Mouse (Mus musculus) layer of hippocampus, adult 2 months (tissue): ENCODE measurements at regions not wholly inside any gene's neighbourhood (a gene's known extent, or its start where the extent isn't known, plus 50 kb on each side); places are given as distances from the start of the nearest gene placed in this dataset.

Experiments used
- DNase-seq, 2 experiments: peaks; one replicate each; pipeline ENCODE4 v3.0.0; 2022; ENCODE audit warnings: low spot score in 2 of 2
- H3K27ac ChIP-seq: fragments of 200-600 bp; 2 replicates; pipeline ENCODE4 v1.8.1; 2022
- H3K4me3 ChIP-seq: fragments of 200-600 bp; 2 replicates; pipeline ENCODE4 v1.8.1; 2022; ENCODE audit warnings: mild to moderate bottlenecking
- CTCF ChIP-seq: fragments of 200-600 bp; conservative IDR thresholded peaks from 2 replicates; pipeline ENCODE4 v1.8.1; 2022; ENCODE audit warnings: antibody characterized with exemption, mild to moderate bottlenecking, moderate library complexity

DNA sequence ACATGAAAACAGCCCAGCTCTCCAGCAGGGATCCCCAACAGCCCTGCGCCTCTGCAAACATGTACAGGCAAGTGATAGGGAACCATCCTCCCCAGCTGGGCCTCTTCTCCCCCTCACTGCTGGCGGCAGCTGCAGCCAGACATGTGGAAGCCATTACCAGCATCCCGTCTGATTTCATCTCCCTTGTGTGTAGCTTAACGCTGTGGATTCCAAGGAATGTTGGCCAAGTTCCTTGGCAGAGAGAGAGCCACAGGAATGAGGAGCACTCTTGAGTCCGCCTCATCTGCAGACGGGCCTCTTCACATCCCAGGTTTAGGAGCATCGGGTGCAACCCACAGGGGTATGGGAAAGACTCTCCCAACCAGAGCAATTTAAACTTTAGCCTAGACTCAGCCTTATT is 157.1 kb downstream of the Gm26897 start:
- Histone ChIP-seq H3K4me3 (no peak overlapping the region), H3K27ac (no peak overlapping the region)
- TF ChIP-seq CTCF: no peak
- peak in 1 of 2 experiments; percentile 26 for DNase-seq

DNA sequence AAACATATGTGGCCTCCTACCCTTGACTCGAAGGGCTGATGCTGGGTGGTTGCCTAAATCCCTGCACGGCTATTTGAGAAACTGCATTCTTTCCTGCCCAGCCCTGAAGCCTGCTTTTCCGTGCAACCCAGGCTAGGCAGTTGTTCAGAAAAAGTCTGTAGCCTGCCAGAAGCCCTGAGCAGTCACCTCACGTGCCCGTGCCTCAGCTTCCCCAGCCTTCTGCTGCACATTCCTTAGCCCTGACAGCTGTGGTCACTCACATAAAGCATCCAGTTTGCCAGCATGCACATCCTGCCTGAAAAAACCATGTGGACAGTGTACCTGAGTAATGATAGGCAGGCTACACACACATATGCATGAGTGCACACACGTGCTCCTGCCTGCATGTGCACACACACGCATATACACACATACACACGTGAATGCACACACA is 157.6 kb downstream of the Gm26897 start:
- TF ChIP-seq CTCF: no peak
- no peak for DNase-seq
- Histone ChIP-seq H3K4me3 (no peak overlapping the region), H3K27ac (no peak overlapping the region)

DNA sequence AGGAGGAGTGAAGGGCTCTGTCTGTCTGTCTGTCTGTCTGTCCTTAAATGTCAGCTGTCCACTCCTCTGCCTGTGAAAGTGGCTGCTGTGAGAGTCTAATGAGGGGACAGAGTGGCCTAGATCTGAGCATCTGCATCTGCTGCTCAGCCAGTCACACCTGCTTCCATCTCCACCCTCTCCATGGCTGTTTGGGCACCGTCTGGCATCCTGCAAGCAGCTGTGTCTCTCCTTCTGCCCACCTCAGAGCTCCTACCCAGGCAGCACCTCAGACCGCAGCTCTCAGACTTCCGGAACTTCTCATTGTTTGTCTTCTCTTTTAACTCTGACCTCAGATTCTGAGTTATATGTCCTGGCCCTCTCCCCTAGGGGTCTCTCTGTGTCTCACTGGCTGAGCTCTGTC is 159.2 kb downstream of the Gm26897 start:
- no peak for TF ChIP-seq CTCF
- Histone ChIP-seq H3K4me3 (no peak overlapping the region), H3K27ac (no peak overlapping the region)
- no peak for DNase-seq

DNA sequence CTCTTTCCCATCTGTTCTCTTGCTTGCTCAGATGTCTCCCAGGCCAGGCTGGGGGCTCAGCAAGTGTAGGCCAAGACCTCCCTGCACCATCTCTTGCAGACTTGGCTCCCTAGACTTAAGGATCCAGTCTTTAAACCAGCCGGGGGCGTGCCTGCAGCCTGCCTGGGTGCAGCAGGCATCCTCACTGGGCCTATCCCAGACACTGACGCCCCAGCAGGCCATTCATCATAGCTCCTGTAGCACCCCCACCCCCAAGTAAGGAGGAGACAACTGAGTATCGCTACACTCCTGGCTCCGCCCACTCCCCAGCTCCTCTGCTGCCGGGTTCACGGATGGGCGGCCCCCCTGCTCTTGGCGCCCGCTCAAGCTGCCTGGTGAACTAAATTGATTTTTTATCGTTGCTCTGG is 160.2 kb downstream of the Gm26897 start:
- Histone ChIP-seq H3K27ac (peak overlapping the region; percentile 23; the same call in 1 of the 2 replicates), H3K4me3 (peak overlapping the region; percentile 1; the same call in 1 of the 2 replicates)
- no peak for TF ChIP-seq CTCF
- peak; percentile 50 to 63 for DNase-seq

DNA sequence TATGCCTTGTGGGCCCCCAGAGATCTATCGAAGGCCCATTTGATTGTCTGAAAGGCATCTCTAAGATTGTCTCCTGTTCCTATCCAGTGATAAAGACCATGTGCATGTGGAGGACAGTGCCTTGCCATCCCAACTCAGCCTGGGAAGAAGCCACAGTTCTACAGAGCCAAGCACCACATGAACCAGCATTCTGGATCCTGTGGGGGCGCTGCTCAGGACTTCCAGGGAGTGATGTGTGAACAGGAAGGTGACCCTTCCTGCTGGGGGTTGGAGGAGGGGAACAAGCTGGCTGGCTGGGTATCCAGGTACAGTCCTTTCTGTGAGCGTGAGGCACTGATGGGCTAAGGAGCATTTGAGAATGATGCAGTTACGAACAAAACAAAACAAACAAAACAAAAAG is 163.8 kb downstream of the Gm26897 start:
- H3K27ac ChIP-seq: no peak overlapping the region
- peak; percentile 46 for TF ChIP-seq CTCF
- DNase-seq: no peak
- H3K4me3 ChIP-seq: no peak overlapping the region

DNA sequence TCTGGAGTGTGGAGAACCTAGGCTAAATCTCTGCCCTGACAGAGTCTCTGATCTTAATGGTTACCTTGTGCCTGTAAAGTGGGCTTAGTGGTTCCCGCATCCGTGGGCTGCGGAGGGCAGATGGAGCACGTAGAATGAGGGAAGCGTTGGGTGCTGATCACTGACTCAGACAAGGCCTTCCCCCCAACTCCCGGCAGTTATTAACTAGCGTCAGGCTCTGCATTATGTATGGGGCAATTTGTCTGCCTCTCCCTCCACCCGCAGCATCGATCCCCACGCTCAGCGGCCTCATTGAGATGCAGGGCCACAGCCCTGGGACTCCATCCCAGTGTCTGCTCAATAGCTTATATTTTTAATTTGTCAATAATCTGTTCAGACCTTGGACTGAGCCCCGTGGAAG is 164.8 kb downstream of the Gm26897 start:
- TF ChIP-seq CTCF: no peak
- H3K4me3 ChIP-seq: no peak overlapping the region
- H3K27ac ChIP-seq: no peak overlapping the region
- no peak for DNase-seq

DNA sequence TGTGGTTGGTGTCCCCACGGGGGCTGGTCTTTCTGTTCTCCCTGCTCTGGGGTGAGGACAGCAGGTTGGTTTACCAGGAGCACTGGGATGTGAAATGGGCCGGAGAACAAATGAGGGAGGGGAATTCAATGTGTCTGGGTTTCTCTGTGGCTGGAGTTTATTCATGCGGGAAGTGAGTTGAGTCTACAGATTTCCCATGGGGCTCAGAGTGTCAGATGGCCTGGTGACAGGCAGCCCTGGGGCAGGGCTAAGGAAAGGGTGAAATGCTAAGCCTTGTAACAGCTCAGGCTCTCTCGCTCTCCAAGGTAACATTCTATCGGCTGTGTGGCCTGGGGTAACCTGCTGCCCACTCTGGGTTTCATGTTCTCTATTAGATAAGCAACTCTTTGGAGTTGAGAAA is 167.5 kb downstream of the Gm26897 start:
- Histone ChIP-seq H3K4me3 (no peak overlapping the region), H3K27ac (no peak overlapping the region)
- TF ChIP-seq CTCF: no peak
- DNase-seq: no peak

DNA sequence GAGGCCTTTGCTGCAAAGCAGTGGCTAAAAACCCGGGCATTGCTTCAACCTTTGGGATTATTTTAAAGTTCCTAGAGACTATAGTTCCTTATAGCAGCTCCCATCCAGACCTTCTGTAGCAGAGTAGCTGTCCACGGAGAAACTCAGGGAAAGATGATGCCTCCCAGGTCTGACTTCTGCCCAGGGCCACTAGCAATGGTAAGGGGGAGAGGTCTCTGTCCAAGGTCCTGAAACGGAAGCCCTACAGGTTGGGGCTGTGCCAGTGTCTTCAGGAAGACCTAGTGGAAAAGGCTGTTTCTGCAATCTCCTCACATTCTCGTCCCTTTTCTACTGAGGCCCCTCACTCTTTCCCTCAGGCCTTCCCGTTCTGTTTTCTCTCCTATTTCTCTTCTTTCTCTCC is 168.0 kb downstream of the Gm26897 start:
- Histone ChIP-seq H3K27ac (no peak overlapping the region), H3K4me3 (no peak overlapping the region)
- no peak for TF ChIP-seq CTCF
- no peak for DNase-seq

DNA sequence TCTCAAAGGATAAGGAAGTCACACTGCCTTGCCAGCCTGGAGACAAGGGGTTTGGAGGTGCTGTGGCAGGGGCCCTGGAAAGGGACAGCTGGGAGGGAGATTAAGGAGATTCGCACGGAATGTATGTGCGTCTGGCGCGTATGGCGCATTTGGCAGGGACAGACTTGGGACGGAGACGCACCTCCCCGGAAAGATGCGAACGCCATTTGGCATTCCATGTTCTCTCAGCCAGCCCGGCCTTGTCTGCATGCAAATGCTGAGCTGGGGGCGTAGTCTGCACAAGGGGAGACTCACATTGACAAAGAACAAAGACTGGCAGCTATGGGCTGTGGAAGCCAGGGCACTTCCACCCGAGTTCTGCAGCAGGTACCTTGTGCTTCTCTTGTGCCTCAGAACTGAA is 174.4 kb downstream of the Gm26897 start:
- no peak for TF ChIP-seq CTCF
- Histone ChIP-seq H3K27ac (no peak overlapping the region), H3K4me3 (no peak overlapping the region)
- peak; percentile 58 for DNase-seq

DNA sequence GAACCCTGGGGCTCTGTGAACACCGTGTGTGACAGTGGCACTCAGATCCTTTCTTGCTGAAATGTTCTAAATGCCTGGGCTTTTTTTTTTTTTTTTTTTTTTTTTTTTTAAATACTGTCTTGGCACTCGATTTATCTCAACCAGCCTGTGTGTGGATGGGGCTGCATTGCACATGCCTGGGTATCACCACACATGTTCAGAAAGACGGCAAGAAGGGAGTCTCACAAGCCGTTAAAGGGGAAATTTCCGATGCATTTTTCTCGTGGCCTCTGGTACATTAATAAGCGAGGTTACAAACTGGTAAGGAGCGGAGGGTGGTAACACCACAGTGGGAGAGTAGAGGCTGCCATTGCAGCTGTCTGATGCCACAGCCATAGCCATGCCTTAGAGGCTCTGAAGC is 176.8 kb downstream of the Gm26897 start:
- TF ChIP-seq CTCF: no peak
- DNase-seq: no peak
- H3K27ac ChIP-seq: no peak overlapping the region
- H3K4me3 ChIP-seq: no peak overlapping the region

DNA sequence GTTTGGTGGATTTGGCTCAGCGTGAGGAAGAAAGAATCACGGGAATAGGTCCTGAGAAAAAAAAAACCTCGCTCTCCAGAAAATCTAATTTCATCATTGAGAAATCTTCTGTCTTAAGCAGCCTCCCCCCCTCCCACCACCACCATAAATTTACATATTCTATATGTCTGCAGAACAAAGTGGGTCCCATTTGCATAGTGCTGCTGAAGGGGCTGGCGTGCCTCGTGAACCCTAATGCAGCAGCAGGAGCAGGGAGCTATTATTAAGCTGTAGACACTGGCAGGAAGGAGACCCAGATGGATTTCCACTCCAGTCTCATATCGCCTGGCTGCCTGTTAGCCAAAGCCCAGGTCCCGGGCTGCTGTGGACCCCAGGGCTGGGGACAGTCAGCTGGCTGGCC is 179.6 kb downstream of the Gm26897 start:
- Histone ChIP-seq H3K4me3 (no peak overlapping the region), H3K27ac (no peak overlapping the region)
- no peak for TF ChIP-seq CTCF
- DNase-seq: no peak

DNA sequence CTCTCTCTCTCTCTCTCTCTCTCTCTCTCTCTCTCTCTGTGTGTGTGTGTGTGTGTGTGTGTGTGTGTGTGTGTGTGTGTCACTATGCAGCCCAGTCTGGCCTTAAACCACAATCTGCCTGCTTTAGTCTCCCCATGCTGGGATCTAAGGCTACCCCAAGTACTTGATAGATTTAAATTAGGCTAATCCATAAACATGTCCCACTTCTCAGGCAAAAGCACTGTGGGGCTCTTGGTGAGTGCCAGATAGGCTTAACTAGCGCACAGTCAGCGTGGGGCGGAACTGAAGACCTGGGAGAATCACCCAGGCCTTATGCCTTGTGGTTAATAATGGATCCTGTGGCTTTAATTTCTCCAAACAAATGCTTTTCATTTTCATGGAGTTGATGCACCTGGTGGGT is 180.6 kb downstream of the Gm26897 start:
- no peak overlapping the region for H3K4me3 ChIP-seq
- TF ChIP-seq CTCF: no peak
- no peak for DNase-seq
- H3K27ac ChIP-seq: no peak overlapping the region

DNA sequence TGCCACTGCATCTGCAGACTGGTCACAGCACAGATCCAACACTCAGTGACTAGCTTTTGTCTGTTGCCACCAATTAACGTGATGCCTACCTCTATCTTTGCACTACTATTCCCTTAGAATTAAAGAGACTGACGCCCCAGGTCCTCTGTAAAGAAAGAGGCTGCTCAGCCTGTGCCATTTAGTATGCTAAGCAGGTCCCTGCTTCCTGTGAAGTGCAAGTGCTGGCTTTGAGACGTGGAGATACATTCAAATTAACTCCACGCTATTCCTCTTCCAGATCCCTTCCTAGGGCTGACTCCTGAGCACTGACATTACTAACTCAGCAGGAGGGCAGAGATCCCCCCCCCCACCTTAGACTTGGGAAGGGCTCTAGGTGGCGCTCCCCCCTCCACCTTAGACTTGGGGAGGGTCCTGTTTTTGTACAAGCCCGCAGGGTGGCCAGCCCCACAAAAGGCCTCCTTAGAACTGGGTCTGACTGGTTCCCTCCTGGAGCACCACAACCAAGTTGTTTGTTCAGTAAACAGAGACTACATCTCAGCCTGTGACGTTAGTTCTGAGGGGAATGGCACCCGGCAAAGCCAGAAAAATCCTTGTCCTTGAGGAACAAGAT is 184.0 kb downstream of the Gm26897 start:
- TF ChIP-seq CTCF: no peak
- DNase-seq: no peak
- Histone ChIP-seq H3K4me3 (no peak overlapping the region), H3K27ac (no peak overlapping the region)

DNA sequence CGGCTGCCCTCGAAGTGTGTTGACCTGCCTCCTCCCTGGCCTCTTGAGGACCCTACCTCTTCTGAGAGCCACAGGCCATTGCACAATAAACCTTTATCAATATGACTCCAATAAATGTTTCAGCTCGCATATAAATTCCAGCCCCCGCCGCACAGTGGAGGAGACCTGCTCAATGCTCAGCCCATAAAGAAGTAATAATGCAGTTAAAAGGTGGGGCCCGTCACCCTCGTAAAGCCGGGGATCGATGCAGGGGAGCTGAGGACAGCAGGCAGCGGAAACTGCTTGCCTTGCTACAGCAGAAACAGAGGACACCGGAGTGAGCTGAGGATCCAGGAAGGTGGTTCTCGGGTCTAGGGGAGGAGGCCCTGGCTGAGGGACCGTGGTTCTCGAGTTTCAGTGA is 185.2 kb downstream of the Gm26897 start:
- H3K27ac ChIP-seq: no peak overlapping the region

More for the DNA sequence above, 185.2 kb downstream of the Gm26897 start:
- no peak for DNase-seq
- no peak for TF ChIP-seq CTCF
- H3K4me3 ChIP-seq: no peak overlapping the region
